8 mouse cellular contexts compared by ENCODE assay signal in the genomic region with DNA sequence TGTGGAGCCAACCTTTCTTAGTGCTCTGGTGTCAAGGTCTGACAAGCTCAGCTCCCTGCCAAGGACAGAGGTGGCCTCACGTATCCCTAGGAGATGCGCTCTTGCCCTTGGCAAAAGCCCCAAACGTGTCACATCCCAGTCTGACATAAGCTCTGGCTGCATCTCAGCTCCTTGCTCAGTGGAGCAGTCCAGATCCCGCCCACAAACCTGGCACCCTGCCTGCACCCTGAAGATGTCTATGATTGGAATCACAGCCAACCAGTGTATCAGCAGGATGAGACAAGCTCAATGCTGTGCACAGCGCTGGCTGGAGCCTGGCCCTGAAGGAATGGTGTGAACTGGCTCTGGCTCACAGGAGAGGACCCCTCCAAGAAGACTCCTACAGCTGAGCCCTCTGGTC. TPM values are rescaled to one million over a fixed set of nuclear protein-coding genes. Genes with fewer than 3 reads are reported as not detected.
DNase-seq lines count a peak whose midpoint lies in the region; ATAC-seq and TF ChIP-seq lines count a peak whose summit lies in the region.

No protein-coding gene starts in this region.

- H3K27me3 ChIP-seq in cerebellum, adult 2 months (ENCODE audit: control insufficient read depth, insufficient read depth, low read length) = no peaks in the 10 kb centered on the region
- no peaks in the 10 kb centered on the region for H3K27me3 ChIP-seq in lung, embryonic 14.5 days (ENCODE audit: insufficient read depth, low read length)
- no peaks in the 10 kb centered on the region for H3K27me3 ChIP-seq in liver, embryonic 11.5 days (replicated peaks; ENCODE audit: control insufficient read depth, insufficient read depth, low read length)

- 31% methylated on average over 5 of the region's 5 CpGs for WGBS in lung, adult 2 months
- WGBS in cerebellum, adult 2 months = 5% methylated on average over 5 of the region's 5 CpGs
- WGBS in lung, embryonic 14.5 days = 58% methylated on average over 5 of the region's 5 CpGs
- WGBS in liver, embryonic 11.5 days = 72% methylated on average over 5 of the region's 5 CpGs

- ATAC-seq in lung, embryonic 14.5 days (ENCODE audit: insufficient read depth) = peak; percentile 94
- ATAC-seq in liver, embryonic 11.5 days (replicated peaks; ENCODE audit: low FRiP score) = no peak

- H3K36me3 ChIP-seq in lung, embryonic 14.5 days (ENCODE audit: insufficient read depth) = no peaks in the 10 kb centered on the region
- no peaks in the 10 kb centered on the region for H3K36me3 ChIP-seq in liver, embryonic 11.5 days (ENCODE audit: control insufficient read depth, insufficient read depth, low read length)

- DNase-seq in lung, adult 18-20 months = peak; percentile 58 to 63
- DNase-seq in lung, adult 2 months = no peak
- peak; percentile 86 to 88 for DNase-seq in cerebellum, adult 2 months
- peak; percentile 81 to 88 for DNase-seq in gastrocnemius, postnatal 4 days (ENCODE audit: low spot score in 2 of 2)
- peak; percentile 91 for DNase-seq in kidney, postnatal 10 days
- peak; percentile 86 for DNase-seq in lung, embryonic 14.5 days
- peak; percentile 83 for DNase-seq in telencephalon, adult 2 months (ENCODE audit: low read depth, low spot score)
- DNase-seq in liver, embryonic 11.5 days (ENCODE audit: low spot score) = no peak

- no peak for TF ChIP-seq CTCF in lung, adult 2 months (IDR thresholded peaks at IDR 0.05; ENCODE audit: insufficient read depth, low read length)
- TF ChIP-seq CTCF in cerebellum, adult 2 months (IDR thresholded peaks at IDR 0.05; ENCODE audit: borderline replicate concordance, insufficient read depth, low read depth, low read length) = no peak
- no peak for TF ChIP-seq CTCF in lung, embryonic 14.5 days (IDR thresholded peaks at IDR 0.05; ENCODE audit: low read depth)

- no peak for TF ChIP-seq POLR2A in lung, adult 2 months (IDR thresholded peaks at IDR 0.05; ENCODE audit: borderline replicate concordance, extremely low read depth, low read depth, low read length)
- TF ChIP-seq POLR2A in cerebellum, adult 2 months (IDR thresholded peaks at IDR 0.05; ENCODE audit: borderline replicate concordance, insufficient read depth, low read length) = no peak

- H3K4me1 ChIP-seq in lung, adult 2 months (ENCODE audit: control insufficient read depth, insufficient read depth, low read length) = 0 out of 2 replicates have a peak, but pooled peaks cover 2% of the 10 kb centered on the region
- peaks cover 12% of the 10 kb centered on the region for H3K4me1 ChIP-seq in cerebellum, adult 2 months (ENCODE audit: control insufficient read depth, insufficient read depth, low read length)
- H3K4me1 ChIP-seq in lung, embryonic 14.5 days (ENCODE audit: insufficient read depth) = no peaks in the 10 kb centered on the region
- H3K4me1 ChIP-seq in liver, embryonic 11.5 days (replicated peaks; ENCODE audit: control insufficient read depth, insufficient read depth, low read length) = peaks cover 3% of the 10 kb centered on the region; the same call in 1 of the 2 replicates

- no peak overlapping the region for H3K9ac ChIP-seq in lung, embryonic 14.5 days
- no peak overlapping the region for H3K9ac ChIP-seq in liver, embryonic 11.5 days (ENCODE audit: low read depth, low read length)

- no peaks in the 10 kb centered on the region for H3K9me3 ChIP-seq in lung, embryonic 14.5 days (ENCODE audit: low read depth, low read length)
- H3K9me3 ChIP-seq in liver, embryonic 11.5 days (ENCODE audit: control insufficient read depth, low read length) = no peaks in the 10 kb centered on the region

- no peak overlapping the region for H3K4me2 ChIP-seq in lung, embryonic 14.5 days
- no peak overlapping the region for H3K4me2 ChIP-seq in liver, embryonic 11.5 days

- H3K27ac ChIP-seq in cerebellum, adult 2 months (ENCODE audit: insufficient read depth, low read length) = no peak overlapping the region
- no peak overlapping the region for H3K27ac ChIP-seq in lung, embryonic 14.5 days (ENCODE audit: low read depth)
- H3K27ac ChIP-seq in liver, embryonic 11.5 days (ENCODE audit: low read depth, low read length) = no peak overlapping the region

- H3K4me3 ChIP-seq in lung, adult 2 months (replicated peaks; ENCODE audit: extremely low read depth, low read depth, low read length) = no peak overlapping the region
- no peak overlapping the region for H3K4me3 ChIP-seq in cerebellum, adult 2 months (replicated peaks; ENCODE audit: insufficient read depth, low read depth, low read length)
- no peak overlapping the region for H3K4me3 ChIP-seq in lung, embryonic 14.5 days (ENCODE audit: low read depth, low read length)
- no peak overlapping the region for H3K4me3 ChIP-seq in liver, embryonic 11.5 days (ENCODE audit: low read depth, low read length)

RNA-seq across cellular contexts. Expression of a gene that starts 6.6 kb away (rescaled TPM):
- polyA plus RNA-seq in lung, adult 2 months (2012; rRNA removed) = 25.6 and 38.8 TPM in 2 replicates
- 0.05 TPM in 2 replicates for polyA plus RNA-seq in cerebellum, adult 2 months (2012; rRNA removed)
- under 1 TPM in 1 of 2 experiments, not detected in 1; 0.39 TPM for total RNA-seq in gastrocnemius, postnatal 4 days (2021)
- polyA plus RNA-seq in lung, embryonic 14.5 days (2014; fragmentation: Nextera tagmentation; extraction: Ambion mirVana) = 4.7 and 4.9 TPM in 2 replicates
- not detected in 2 replicates for polyA plus RNA-seq in liver, embryonic 11.5 days (2014; fragmentation: Nextera tagmentation; extraction: Ambion mirVana)

RNA-seq across cellular contexts. Expression of a gene that starts 48.8 kb away (rescaled TPM):
- polyA plus RNA-seq in lung, adult 2 months (2012; rRNA removed) = 7.4 and 8.4 TPM in 2 replicates
- 4.5 and 4.8 TPM in 2 replicates for polyA plus RNA-seq in cerebellum, adult 2 months (2012; rRNA removed)
- total RNA-seq in gastrocnemius, postnatal 4 days (2021) = 10 to 100 TPM; 13.2 to 13.3 TPM
- 1.4 and 1.6 TPM in 2 replicates for polyA plus RNA-seq in lung, embryonic 14.5 days (2014; fragmentation: Nextera tagmentation; extraction: Ambion mirVana)
- polyA plus RNA-seq in liver, embryonic 11.5 days (2014; fragmentation: Nextera tagmentation; extraction: Ambion mirVana) = 0.53 and 1.1 TPM in 2 replicates

RNA-seq across cellular contexts. Expression of a gene that starts 59.9 kb away (rescaled TPM):
- 1.8 and 2.6 TPM in 2 replicates for polyA plus RNA-seq in lung, adult 2 months (2012; rRNA removed)
- polyA plus RNA-seq in cerebellum, adult 2 months (2012; rRNA removed) = 2.1 and 2.7 TPM in 2 replicates
- 1 to 10 TPM; 1.1 TPM for total RNA-seq in gastrocnemius, postnatal 4 days (2021)
- polyA plus RNA-seq in lung, embryonic 14.5 days (2014; fragmentation: Nextera tagmentation; extraction: Ambion mirVana) = 0.08 and 0.50 TPM in 2 replicates
- polyA plus RNA-seq in liver, embryonic 11.5 days (2014; fragmentation: Nextera tagmentation; extraction: Ambion mirVana) = 2.8 and 4.6 TPM in 2 replicates

Comparison
In these comparisons a context has a peak if more than half of its experiments do, and no peak if none do; other contexts are left out.
1. DNase-seq: peak in lung, adult 18-20 months (2 of 2), cerebellum, adult 2 months (2 of 2), gastrocnemius, postnatal 4 days (2 of 2), kidney, postnatal 10 days (single experiment), lung, embryonic 14.5 days (single experiment) and telencephalon, adult 2 months (single experiment); none in lung, adult 2 months (single experiment) and liver, embryonic 11.5 days (single experiment).